Mouse (Mus musculus) urinary bladder, postnatal 36 days (tissue): ENCODE measurements around the gene Kcnq1.
A peak's percentile ranks its signal among the peaks of the same experiment; 100 is the strongest.

Experiments used
- DNase-seq, 2 experiments: peaks; one replicate each; pipeline ENCODE4 v3.0.0; 2022; ENCODE audit warnings: low spot score in 2 of 2, mixed read lengths in 1 of 2

Kcnq1 gene

DNA sequence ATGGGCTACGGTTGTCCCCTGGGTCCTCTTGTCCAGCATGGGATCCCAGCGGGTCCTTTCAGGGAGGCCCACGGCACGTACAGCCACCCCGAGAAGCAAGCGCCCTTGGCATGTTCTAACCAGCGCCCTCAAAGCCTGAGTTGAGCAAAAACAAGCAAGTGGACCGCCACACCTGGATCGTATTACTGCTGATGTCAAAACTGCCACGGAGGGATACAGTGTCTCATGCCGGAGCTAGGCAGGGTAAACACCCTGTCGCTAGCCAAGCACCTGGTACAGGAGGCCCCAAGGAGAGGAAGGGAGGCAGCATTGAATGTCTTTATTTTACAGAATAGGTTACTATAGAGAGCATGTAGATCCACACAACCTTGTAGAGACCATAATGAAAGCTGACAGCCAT lies 310.2 kb downstream of the Kcnq1 start:
- DNase-seq, result no peak

- no peak for DNase-seq
Measured at GRCm38 (mm10) chr7:143417875-143418274, 311.7 kb downstream of the Kcnq1 start.

DNA sequence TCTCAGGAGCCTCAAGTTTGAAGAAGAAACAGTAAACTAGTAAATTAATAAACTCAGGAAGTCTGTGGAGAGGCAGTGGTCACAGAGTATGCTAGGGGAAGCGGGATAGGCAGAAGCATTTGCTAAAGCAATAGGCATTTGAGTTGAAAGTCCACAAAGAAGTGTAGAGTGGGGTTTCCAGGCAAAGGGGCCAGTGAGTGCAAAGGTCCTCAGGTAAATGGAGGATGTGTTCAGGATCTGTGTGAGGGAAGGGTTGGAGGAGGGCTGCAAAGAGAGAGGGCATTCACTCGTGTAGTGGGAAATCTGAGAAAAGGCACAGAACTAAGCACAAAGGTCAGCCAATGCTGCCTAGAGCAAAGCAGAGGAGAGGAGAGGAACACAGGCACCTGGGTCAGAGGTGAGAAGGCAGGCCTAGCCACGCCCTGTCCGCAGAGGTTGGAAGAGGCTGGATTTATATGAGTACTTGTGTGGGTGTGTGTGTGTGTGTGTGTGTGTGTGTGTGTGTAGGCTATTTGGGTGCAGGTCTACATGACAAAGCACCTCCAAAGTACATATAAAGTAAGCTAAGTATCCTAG lies 313.5 kb downstream of the Kcnq1 start:
- DNase-seq, result no peak

DNA sequence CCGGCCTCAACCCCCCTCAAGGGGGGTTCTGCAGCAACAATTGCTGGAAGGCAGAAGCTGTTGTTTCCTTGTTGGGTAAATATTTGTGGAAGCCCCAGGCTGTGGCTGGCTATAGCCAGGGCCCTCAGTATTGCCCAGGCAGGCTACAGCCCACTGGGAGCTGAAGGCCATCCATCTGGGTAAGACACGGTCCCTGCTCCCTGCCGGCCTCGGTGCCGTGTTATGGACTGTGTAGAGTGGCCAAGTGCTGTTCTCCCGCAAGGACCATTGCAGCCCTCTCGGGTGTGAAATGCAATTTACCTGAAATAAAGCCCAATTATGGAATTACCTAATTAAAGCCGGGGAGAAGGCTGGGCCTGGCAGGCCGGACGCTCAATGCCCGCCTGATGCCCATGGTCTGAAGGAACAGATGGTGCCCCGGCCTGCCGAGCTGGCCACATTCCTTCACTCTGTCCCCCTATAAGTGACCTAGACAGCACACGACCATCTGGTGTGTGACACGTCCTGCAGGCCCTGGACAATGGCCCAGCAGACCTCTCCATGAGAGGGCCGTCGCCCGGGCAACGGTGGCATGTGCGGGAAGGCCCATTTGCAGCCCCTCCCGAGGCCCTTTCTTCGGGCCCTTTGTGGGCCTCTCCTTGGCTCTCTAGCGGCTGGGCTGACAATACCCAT lies 322.1 kb downstream of the Kcnq1 start:
- no peak for DNase-seq

DNA sequence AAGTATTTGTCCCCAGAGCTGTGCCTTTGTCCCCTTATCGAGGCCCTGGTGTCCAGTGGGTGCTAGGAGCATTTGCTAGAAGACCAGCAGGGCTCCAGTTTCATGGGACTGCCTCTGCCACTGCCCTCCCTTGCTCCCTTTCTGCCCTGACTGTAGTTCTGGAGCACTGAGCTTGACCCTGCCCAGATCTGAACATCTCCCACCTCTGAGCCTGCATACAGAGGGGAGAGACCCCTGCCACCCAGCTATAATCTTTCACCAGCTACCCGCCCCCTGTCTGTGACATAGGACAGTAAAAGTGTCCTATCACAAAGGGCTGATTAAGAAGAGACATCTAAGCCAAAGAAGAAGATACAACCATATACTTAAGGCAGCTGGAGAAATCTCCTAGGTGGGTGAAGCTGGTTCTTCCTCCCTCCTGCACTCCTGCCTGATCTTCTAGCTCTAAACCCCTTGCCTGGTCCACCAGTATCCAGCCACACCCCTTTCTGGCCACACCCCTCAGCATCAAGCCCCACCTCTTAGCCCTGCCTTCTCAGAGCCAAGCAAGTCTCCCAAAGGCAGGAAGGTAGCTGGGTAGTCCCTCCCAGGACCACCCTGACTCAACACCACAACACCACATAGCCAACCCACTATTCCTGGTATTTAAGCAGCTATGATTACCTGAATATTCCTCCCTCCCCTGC lies 322.8 kb downstream of the Kcnq1 start:
- DNase-seq, result no peak

DNA sequence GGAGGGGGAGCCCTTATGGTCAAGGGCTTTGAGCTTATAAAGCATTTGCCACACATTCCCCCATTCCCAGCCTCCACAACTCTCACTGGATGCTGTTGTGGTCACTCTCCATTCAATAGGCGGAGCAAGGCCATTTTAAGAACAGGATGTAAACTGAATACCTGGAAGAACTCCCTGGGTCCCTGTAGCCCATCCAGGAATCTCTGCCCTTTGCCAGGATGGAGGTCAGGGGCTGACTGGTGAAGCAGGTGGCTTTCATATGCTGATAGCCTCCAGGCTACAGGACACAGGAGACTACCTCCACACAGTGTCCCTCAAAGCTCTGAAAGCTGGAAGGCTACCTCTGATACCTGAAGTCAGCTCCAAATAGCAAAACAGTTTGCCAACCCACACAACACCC lies 326.5 kb downstream of the Kcnq1 start:
- DNase-seq, result no peak

DNA sequence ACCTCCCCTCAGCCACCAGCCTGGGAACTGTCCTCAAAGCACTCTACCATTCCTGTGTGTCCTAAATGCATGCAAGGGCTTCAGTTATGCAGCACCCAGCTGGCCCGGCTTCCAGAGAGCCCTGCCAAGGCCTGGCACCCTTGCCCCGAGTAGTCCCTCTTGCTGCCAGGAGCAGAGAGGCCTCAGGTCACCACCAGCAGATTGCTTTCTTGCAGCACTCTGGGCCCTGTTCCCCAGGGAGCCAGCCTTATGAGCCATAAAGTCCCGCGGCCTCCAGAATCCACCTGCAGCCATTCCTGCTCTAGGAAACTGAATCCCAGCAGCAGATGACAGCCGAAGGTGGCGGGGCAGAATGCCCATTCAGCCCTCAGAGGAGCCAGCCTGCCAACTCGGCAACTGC lies 327.2 kb downstream of the Kcnq1 start:
- DNase-seq, result peak in 1 of 2 experiments; percentile 70

GRCm38 (mm10) chr7:143437231-143437893 lies 331.2 kb downstream of the Kcnq1 start:
- no peak for DNase-seq

DNA sequence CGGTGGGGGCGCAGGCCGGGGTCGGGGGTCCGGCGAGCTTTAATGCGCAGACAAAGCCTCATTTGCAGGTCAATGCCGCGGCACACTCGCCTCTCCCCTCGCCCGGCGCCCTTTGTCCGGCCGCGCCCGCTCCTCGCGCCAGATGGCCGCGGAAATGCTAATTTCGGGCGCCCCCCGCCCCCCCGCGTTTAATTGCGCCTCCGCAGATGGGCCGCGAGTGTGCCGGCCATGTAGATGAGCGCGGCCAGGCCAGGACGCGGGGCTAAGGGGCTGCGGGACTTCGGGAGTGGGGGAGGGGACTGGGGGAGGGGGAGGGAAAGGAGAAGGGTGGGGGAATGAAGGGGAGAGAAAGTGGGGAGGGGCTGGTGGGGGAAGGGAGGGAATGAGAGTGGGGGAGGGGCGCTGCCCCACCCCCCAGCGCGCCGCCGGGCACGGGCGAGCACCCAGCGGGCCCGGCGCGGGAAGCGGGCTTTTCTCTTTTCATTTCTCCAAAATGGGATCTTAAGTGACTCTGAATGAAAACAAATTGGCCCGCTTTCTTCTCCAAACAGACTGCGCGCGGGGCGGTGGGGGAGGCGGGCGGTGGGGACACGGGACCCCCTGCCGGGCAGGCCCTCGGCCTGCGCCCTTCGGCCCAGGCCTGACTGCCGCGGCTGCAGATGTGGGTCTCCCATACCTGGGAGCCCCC lies 331.9 kb downstream of the Kcnq1 start:
- no peak for DNase-seq

- DNase-seq, result no peak
Measured at GRCm38 (mm10) chr7:143438965-143439364, 332.8 kb downstream of the Kcnq1 start.

- DNase-seq, result no peak
Measured at GRCm38 (mm10) chr7:143444580-143444954, 338.4 kb downstream of the Kcnq1 start.

GRCm38 (mm10) chr7:143444955-143445648 lies 338.9 kb downstream of the Kcnq1 start:
- no peak for DNase-seq

DNA sequence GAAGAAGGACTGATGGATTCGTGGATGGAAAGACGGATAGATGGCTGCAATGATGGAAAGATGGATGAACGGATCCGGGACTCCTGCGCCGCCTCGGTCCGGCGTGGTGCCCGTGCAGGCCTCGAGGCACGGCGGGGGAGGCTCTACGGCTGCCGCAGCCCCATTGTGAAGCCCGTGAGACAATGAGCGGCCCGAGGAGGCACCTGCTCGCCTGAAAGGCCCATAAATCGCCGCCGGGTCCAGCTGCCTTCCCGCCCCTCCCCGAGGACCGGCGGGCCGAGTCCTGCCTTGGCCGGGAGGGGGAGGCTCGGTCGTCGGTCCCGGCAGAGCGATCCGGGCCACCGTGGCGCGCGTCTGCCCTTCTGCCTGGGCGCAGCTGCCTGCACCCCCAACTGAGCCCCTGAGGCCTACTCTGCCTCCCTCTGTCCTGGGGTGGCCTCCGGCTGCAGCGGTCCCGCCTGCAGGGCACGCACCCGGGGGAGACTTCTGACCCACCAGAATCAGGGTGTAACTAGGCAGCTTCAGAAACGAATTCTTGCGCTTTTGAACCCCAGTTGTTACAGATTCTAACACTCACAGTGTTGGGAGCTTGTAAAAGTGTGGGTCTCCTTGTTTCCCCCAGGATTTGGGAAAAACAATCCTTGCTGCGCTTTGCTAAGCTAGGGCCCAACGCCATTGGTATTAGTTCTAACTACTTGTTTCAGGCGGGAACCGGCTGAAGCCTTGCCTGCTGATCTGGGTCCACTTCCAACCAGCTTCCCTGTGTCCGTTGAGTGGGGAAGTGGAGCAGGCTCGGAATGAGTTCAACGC lies 339.7 kb downstream of the Kcnq1 start:
- DNase-seq, result no peak

DNA sequence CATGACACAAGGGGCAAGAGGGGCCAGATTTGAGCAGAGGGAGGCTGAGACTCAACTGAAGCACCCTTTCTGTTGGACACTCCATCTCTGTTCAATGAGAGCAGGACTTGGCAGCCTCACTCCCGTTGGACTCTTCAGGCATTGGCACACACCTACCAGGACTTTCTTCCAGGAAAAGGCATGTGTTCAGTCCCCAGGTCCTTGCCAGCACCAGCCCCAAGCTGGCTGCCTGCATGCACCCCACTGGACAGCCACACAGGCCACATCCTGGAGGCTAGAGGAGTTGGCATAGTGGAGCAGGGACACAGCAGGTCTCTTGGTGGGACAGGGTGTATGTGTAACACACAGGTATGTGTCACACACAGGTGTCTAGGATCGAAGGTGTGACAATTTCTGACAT lies 341.0 kb downstream of the Kcnq1 start:
- DNase-seq, result no peak

GRCm38 (mm10) chr7:143458963-143459331 lies 352.8 kb downstream of the Kcnq1 start:
- DNase-seq, result no peak

GRCm38 (mm10) chr7:143459332-143460211 lies 353.4 kb downstream of the Kcnq1 start:
- DNase-seq, result no peak

DNA sequence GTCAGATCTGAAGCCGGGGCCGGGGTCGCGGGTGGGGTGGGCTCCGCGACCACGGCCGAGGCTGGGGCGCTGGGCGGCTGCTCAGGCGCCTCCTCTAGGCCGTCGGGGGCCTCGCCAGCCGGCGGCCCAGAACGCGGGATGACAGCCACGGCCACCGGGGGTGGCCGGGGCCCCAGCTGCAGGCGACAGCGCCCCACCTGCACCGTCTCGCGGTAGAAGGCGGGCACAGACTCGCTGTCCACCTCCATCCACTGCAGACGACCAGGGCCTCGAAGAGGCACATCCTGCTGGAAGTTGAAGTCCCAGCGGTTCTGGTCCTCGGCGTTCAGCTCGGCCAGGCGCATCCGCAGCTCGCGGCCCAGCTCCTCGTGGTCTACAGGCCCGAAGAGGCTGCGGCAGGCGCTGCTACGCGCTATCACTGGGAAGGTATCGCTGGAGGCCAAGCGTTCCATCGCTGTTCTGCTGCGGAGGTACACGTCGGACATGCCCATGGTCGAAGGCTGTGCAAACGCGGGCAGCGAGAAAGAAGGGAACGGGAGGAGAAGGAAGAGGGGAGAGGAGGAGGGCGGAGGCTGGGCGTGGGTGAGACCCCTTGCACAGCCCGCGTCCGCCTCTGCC lies 354.2 kb downstream of the Kcnq1 start:
- no peak for DNase-seq

GRCm38 (mm10) chr7:143460874-143461273 lies 354.7 kb downstream of the Kcnq1 start, which contains the start of gene Cdkn1c:
Cdkn1c (minus strand) TSS chr7:143461050.
- DNase-seq, result peak; percentile 83 to 89

- no peak for DNase-seq
Measured at GRCm38 (mm10) chr7:143461294-143461870, 355.2 kb downstream of the Kcnq1 start.
